Mouse (Mus musculus) layer of hippocampus, adult 2 months (tissue): ENCODE data around the gene Tbc1d22a. TPM values are rescaled to one million over a fixed set of nuclear protein-coding genes. Genes with fewer than 3 reads are reported as not detected.
"Not testable (repeated sequence)": the region's sequence is repeated elsewhere in the genome, so short reads cannot be mapped to it uniquely, and the experiment has no call there.

ENCODE experiments used
- DNase-seq, 2 experiments: peaks; one replicate each; pipeline ENCODE4 v3.0.0; 2022; ENCODE audit warnings: low spot score in 2 of 2
- H3K27ac ChIP-seq: fragments of 200-600 bp; 2 replicates; pipeline ENCODE4 v1.8.1; 2022
- H3K4me3 ChIP-seq: fragments of 200-600 bp; 2 replicates; pipeline ENCODE4 v1.8.1; 2022; ENCODE audit warnings: mild to moderate bottlenecking
- CTCF ChIP-seq: fragments of 200-600 bp; conservative IDR thresholded peaks from 2 replicates; pipeline ENCODE4 v1.8.1; 2022; ENCODE audit warnings: antibody characterized with exemption, mild to moderate bottlenecking, moderate library complexity
- total RNA-seq, 2 experiments: library from RNA; stranded (reverse); gene quantifications; 2 replicates each; pipeline ENCODE4 v1.2.3; 2021

The Tbc1d22a gene
- total RNA-seq, 2 experiments from 2014 or later: 33.2 to 34.7 TPM

GRCm38 (mm10) chr15:86221369-86221768 is 7.1 kb downstream of the Tbc1d22a start:
- Histone ChIP-seq H3K27ac (peak overlapping the region; percentile 93), H3K4me3 (no peak overlapping the region; the same call in 1 of the 2 replicates)
- no peak for TF ChIP-seq CTCF
- DNase-seq: peak in 1 of 2 experiments; percentile 46

GRCm38 (mm10) chr15:86221901-86222300 is 7.6 kb downstream of the Tbc1d22a start:
- not testable (repeated sequence) for DNase-seq, H3K4me3 ChIP-seq

GRCm38 (mm10) chr15:86224972-86225551 is 10.8 kb downstream of the Tbc1d22a start:
- DNase-seq: no peak
- Histone ChIP-seq H3K27ac (peak overlapping the region; percentile 69), H3K4me3 (no peak overlapping the region)
- TF ChIP-seq CTCF: no peak

More at GRCm38 (mm10) chr15:86221901-86222300, 7.6 kb downstream of the Tbc1d22a start:
- H3K27ac ChIP-seq: peak overlapping the region; percentile 93

- no peak for TF ChIP-seq CTCF
- no peak overlapping the region for H3K27ac ChIP-seq
- no peak overlapping the region for H3K4me3 ChIP-seq
- DNase-seq: no peak
These were observed 12.0 kb downstream of the Tbc1d22a start for GRCm38 (mm10) chr15:86226221-86226620.

- no peak for TF ChIP-seq CTCF
- Histone ChIP-seq H3K27ac (no peak overlapping the region), H3K4me3 (no peak overlapping the region)
- no peak for DNase-seq
These were observed 12.7 kb downstream of the Tbc1d22a start for GRCm38 (mm10) chr15:86226968-86227367.

GRCm38 (mm10) chr15:86228186-86228585 is 13.9 kb downstream of the Tbc1d22a start:
- DNase-seq: peak; percentile 47 to 52
- no peak overlapping the region for H3K27ac ChIP-seq
- H3K4me3 ChIP-seq: no peak overlapping the region
- TF ChIP-seq CTCF: peak; percentile 90

- no peak for TF ChIP-seq CTCF
- no peak overlapping the region for H3K4me3 ChIP-seq
- no peak overlapping the region for H3K27ac ChIP-seq
- no peak for DNase-seq
These were observed 14.8 kb downstream of the Tbc1d22a start for GRCm38 (mm10) chr15:86229088-86229487.

- Histone ChIP-seq H3K27ac (no peak overlapping the region), H3K4me3 (no peak overlapping the region)
- DNase-seq: no peak
- no peak for TF ChIP-seq CTCF
These were observed 15.4 kb downstream of the Tbc1d22a start for GRCm38 (mm10) chr15:86229623-86230022.

GRCm38 (mm10) chr15:86231170-86231569 is 16.9 kb downstream of the Tbc1d22a start:
- no peak overlapping the region for H3K4me3 ChIP-seq
- no peak overlapping the region for H3K27ac ChIP-seq
- no peak for DNase-seq
- no peak for TF ChIP-seq CTCF

GRCm38 (mm10) chr15:86231831-86232512 is 17.7 kb downstream of the Tbc1d22a start:
- no peak overlapping the region for H3K27ac ChIP-seq
- H3K4me3 ChIP-seq: no peak overlapping the region
- DNase-seq: no peak
- no peak for TF ChIP-seq CTCF

GRCm38 (mm10) chr15:86234001-86234400 is 19.7 kb downstream of the Tbc1d22a start:
- no peak overlapping the region for H3K27ac ChIP-seq
- no peak for TF ChIP-seq CTCF
- no peak overlapping the region for H3K4me3 ChIP-seq
- DNase-seq: no peak

- H3K4me3 ChIP-seq: no peak overlapping the region
- H3K27ac ChIP-seq: peak overlapping the region; percentile 43; the same call in 1 of the 2 replicates
- peak in 1 of 2 experiments; percentile 39 for DNase-seq
- no peak for TF ChIP-seq CTCF
These were observed 20.5 kb downstream of the Tbc1d22a start for GRCm38 (mm10) chr15:86234517-86235441.

GRCm38 (mm10) chr15:86236252-86236651 is 22.0 kb downstream of the Tbc1d22a start:
- peak; percentile 97; the same call in 1 of the 2 replicates for TF ChIP-seq CTCF
- H3K4me3 ChIP-seq: no peak overlapping the region
- peak; percentile 41 to 73 for DNase-seq
- no peak overlapping the region for H3K27ac ChIP-seq
